Mouse (Mus musculus) testis, adult 2 months (tissue): ENCODE measurements around the gene Trcg1.

Source experiments
- CTCF ChIP-seq: fragments of 200-500 bp; IDR thresholded peaks from 2 replicates; pipeline ENCODE4 v1.5.1; 2012; ENCODE audit warnings: low read depth, mild to moderate bottlenecking, inconsistent platforms, low read length, moderate library complexity; ENCODE audit not compliant: control insufficient read depth, insufficient read depth, insufficient replicate concordance
- POLR2A ChIP-seq: fragments of 200-500 bp; IDR thresholded peaks from 2 replicates; pipeline ENCODE4 v1.6.1; 2012; ENCODE audit warnings: low read depth, mild to moderate bottlenecking, inconsistent platforms, low read length, moderate library complexity; ENCODE audit not compliant: control insufficient read depth

DNA sequence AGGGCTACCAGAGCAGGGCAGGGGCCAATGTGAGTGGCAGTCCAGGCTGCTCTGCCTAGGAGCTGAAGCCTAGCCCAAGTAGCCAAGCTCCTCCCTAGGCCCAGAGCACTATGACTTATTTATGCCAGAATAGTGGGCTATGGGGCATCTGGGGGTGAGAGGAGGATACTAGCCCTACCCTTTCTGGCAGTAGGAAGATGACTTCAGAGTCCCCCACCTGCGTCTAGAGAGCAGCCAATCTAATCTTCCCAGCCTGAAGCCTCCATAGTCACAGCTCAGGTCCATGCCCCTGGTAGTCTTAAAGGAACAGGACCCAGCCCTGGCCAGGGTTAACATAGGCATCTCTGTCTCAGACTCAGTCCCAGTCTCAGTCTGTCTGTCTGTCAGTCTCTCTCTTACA lies 33.0 kb downstream of the Trcg1 start:
- TF ChIP-seq POLR2A, result no peak
- no peak for TF ChIP-seq CTCF
